Mouse (Mus musculus) kidney, postnatal 36 days (tissue): ENCODE measurements around the gene Zfp934.
"Not testable (repeated sequence)": the region's sequence is repeated elsewhere in the genome, so short reads cannot be mapped to it uniquely, and the experiment has no call there.

Source experiments
- DNase-seq, 2 experiments: peaks; one replicate each; pipeline ENCODE4 v3.0.0; 2021 to 2022; ENCODE audit warnings: mixed read lengths in 2 of 2

The Zfp934 gene

DNA sequence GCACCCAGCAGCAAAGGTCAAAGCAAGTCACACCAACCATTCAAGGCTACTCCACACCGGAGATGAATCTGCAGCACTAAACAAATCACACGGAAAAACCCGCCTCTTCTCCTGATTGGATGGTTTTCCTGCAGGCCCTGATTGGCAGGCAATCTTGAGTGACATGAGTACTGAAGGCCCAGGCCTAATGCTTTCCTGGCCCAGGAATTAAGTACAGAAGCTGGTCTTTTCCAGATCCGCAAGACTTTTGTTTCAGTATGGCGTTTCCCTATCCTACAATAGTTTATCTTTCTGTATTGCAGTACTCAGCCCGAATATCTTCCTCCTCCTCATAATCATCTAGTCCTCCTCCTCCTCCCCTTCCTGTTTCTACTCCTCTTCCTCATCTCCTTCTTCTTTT lies at the start of gene Zfp934:
Gene Zfp934 (minus strand): TSS at position 101 of the 400 bp plus-strand sequence.
- not testable (repeated sequence) for DNase-seq

DNA sequence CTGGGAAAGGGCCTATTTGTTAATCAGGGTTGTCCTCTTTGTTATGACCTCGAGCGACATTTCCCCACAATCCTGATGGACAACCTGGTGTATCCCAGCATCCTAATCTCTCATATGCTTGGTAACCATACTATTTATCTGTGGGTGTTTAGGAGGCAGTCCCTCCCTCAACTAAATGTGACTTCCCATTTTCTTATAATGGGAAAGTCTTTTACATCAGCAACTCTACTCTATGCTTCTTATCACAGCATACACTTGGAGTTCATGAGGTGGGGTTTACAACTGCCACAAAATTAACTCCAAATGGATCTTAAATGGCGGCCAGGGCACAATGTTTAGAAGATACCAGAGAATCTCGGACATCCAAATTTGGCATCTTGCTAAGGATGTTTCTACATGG lies 46.5 kb upstream of the Zfp934 start:
- not testable (repeated sequence) for DNase-seq

DNA sequence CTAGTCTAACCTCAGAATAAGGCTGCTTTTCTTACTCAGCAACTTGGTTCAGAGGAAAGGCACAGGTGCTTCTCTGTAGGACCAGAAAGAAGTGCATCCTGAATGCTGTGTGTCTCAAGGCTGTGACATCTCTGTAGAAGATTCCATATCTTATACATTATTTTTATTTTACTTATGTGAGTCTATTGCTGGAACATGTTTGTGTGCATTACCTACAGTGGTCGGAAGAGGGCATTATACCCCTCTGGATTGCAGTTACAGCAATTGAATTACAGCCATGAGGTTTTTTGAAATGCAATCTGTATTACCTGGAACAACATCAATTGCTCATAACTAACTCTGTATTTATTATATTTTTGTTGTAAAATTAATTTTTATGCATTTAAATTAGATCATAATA lies 9.3 kb downstream of the Zfp934 start:
- peak; percentile 4 to 44 for DNase-seq

DNA sequence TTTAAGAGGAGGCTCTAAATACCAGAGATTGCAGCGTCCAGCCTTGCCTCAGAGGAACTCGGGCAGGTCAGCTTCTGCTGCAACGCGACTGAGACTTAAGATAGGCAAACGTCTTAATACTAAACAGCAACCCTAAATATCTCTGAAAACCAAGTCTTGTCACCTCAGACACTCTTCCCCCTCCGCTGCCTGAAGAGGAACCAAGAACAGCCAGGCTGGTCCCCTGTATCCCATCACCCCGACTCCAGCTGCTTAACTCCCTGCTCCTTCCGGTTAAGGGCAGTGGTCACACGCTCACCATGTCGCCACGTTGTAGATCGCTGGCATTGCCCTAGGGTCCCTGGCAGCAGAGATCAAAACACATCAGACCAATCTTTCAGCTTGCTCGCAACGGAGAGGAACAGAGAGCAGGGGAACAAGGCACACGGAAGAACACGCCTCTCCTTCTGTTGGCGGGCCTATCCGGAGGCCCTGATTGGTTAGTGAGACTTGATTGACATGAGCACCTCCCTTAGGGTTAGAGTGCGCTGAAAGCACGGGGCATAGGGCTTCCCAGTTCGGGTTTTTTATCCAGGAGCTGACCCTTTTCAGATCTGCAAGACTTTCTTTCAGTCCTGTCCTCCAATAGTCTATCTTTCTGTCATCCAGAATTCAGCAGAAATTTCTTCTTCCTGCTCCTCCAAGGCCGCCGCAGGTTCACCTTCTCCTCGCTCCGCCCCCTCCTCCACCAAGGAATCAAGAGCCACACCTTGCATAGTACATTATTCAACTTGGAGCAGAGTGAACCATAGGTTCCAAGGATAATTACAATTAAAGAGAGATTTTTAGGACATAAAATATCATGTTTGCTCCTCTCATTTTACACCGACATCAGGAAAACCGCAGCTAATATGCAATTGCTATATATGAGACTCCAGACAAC lies 12.5 kb downstream of the Zfp934 start, which contains the start of gene Zfp935:
Gene Zfp935 (minus strand): TSS at position 323 of the 922 bp plus-strand sequence.
- DNase-seq, result peak; percentile 69 to 70

DNA sequence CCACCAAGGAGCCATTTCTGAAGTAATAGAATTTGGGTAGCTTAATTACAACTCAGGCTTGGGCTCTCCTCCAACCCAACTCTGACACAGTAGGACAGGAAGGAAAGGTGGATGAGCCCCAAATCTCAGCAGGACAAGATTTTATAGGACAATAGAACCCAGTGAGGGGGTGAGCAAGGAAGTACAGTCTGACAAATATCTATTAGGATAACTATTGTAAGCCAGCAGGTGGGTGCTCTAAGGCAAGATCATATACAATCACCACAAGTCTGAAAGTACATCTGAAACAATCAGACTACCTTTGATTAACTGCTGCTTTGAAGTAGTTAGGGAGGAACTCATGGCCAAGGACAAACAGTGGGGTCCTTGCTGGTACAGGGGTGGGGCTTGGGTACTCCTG lies 40.9 kb downstream of the Zfp934 start:
- DNase-seq, result not testable (repeated sequence)

DNA sequence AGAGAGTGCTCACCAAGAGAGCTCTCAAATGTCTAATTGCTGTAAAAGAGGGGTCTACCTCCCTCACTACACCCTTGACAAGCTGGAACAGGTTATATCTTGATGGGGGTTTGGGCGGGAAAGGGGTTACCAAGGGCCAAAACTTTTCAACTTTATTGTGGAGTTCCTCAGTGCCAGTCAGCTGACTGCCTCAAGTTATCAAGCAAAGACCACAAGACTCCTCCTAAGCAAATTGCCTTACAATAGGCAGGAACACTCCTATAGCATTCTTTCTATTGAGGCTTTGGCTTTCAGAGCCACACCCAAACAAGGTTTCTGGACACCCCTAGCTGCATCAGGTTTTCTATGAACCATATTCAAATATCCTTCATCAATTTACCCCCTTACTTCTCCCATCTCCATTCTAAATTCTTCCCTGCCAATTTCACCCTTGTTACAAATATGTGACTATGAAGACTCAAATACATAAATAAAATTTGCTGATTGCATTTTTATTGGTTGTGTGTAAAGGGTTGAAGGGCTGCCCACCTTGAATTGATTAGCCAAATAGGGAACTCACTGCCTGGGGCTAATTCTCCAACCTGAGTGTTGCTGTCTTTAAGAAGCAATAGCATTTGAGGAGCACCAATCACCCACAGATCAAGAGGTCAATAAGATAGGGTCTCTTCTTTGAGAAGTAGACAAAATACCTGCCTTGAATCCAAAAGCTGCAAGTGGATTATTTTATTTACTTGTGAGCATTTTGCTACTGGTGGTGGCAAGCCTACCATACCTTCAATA lies 60.2 kb downstream of the Zfp934 start:
- not testable (repeated sequence) for DNase-seq

DNA sequence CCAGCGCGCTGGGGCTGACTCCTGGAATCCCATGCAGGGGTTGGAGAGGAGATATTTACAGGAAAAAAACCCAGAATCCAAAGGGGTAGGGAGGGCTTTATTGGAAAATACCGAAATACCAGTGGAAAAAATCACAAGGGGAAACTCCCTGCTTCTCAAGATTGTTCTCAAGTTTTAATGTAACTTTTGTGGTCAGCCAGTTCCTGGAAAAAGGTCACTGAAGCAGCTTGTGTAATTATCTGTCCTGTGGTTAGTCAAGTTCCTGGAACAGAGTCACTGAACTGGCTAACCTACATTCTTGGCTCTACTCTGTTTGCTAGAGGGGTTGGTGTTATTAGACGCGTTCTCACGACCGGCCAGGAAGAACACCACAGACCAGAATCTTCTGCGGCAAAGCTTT lies 98.3 kb downstream of the Zfp934 start:
- not testable (repeated sequence) for DNase-seq

DNA sequence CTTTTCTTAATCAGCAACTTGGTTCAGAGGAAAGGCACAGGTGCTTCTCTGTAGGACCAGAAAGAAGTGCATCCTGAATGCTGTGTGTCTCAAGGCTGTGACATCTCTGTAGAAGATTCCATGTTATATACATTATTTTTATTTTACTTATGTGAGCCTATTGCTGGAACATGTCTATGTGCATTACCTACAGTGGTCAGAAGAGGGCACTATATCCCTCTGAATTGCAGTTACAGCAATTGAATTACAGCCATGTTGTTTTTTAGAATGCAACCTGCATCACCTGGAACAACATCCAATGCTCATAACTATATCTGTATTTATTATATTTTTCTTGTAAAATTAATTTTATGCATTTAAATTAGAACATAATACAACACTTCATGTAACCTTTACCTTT lies 101.1 kb downstream of the Zfp934 start:
- DNase-seq, result peak; percentile 9 to 34

DNA sequence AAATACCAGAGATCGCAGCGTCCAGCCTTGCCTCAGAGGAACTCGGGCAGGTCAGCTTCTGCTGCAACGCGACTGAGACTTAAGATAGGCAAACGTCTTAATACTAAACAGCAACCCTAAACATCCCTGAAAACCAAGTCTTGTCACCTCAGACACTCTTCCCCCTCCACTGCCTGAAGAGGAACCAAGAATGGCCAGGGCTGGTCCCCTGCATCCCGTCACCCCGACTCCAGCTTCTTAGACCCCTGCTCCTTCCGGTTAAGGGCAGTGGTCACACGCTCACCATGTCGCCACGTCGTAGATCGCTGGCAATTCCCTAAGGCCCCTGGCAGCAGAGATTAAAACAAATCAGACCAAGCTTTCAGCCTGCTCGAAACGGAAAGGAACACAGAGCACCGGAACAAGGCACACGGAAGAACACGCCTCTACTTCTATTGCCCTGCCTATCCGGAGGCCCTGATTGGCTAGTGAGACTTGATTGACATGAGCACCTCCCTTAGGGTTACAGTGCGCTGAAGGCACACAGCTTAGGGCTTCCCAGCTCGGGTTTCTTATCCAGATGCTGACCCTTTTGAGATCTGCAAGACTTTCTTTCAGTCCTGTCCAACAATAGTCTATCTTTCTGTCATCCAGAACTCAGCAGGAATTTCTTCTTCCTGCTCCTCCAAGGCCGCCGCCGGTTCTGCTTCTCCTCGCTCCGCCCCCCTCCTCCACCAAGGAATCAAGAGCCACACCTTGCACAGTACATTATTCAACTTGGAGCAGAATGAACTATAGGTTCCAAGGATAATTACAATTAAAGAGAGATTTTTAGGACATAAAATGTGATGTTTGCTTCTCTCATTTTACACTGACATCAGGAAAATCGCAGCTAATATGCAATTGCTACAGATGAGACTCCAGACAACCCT lies 104.3 kb downstream of the Zfp934 start, which contains the start of gene Gm49359:
Gene Gm49359 (minus strand): TSS at position 409 of the 911 bp plus-strand sequence.
- peak; percentile 93 to 94 for DNase-seq
